Mouse (Mus musculus) olfactory bulb, adult 2 months (tissue): ENCODE data around the gene Rhox7a.

ENCODE experiments used
- CTCF ChIP-seq: fragments of 200-500 bp; IDR thresholded peaks from 2 replicates; pipeline ENCODE4 v1.5.1; 2012; ENCODE audit warnings: low read depth, mild to moderate bottlenecking, low read length, moderate library complexity; ENCODE audit not compliant: insufficient read depth
- POLR2A ChIP-seq: fragments of 200-500 bp; IDR thresholded peaks from 2 replicates; pipeline ENCODE4 v1.6.1; 2012; ENCODE audit warnings: mild to moderate bottlenecking, low read depth, low read length, moderate library complexity; ENCODE audit not compliant: insufficient read depth

GRCm38 (mm10) chrX:37807286-37808080 is 24.0 kb upstream of the Rhox7a start:
- TF ChIP-seq POLR2A (no peak), CTCF (no peak)
